Mouse (Mus musculus): ENCODE results near the gene Hoxd4. TPM values are rescaled to one million over a fixed set of nuclear protein-coding genes. Genes with fewer than 3 reads are reported as not detected.

Hoxd4 gene
- total RNA-seq, 2 experiments from 2014 or later, result not detected

GRCm38 (mm10) chr2:74672481-74673362 is 39.0 kb upstream of the Hoxd4 start:
- Histone ChIP-seq H3K27ac (no peak overlapping the region), H3K4me3 (no peak overlapping the region)
- intact Hi-C loops (cut with DNase I), result no loop called here
- peak; percentile 61 for TF ChIP-seq CTCF (IDR thresholded peaks at IDR 0.05)
- no peak for DNase-seq (ENCODE audit: extremely low spot score in 1 of 2, low spot score in 2 of 2)

- intact Hi-C loops (cut with DNase I), result no loop called here
- no peak for TF ChIP-seq CTCF (IDR thresholded peaks at IDR 0.05)
- no peak for DNase-seq (ENCODE audit: extremely low spot score in 1 of 2, low spot score in 2 of 2)
Observed at GRCm38 (mm10) chr2:74673835-74674425, 37.8 kb upstream of the Hoxd4 start.

DNA sequence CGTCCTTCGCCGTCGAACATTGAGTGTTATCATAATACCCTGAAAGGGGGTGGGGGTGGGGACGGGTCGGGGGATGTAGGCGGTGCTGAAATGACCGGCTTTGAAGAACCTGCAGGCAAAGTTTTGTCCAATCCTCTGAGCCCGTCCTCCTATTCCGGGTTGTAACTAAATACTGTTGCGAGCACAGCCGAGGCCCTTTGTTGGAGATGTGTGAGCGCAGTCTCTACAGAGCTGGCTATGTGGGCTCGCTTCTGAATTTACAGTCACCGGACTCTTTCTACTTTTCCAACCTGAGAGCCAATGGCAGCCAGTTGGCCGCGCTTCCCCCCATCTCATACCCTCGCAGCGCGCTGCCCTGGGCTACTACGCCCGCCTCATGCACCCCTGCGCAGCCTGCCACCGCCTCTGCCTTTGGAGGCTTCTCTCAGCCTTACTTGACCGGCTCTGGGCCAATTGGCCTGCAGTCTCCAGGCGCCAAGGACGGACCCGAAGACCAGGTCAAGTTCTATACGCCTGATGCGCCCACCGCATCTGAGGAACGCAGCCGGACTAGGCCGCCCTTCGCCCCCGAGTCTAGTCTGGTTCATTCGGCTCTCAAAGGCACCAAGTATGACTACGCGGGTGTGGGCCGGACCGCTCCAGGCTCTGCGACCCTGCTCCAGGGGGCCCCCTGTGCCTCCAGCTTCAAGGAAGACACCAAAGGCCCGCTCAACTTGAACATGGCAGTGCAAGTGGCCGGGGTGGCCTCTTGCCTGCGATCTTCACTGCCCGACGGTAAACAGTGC is 36.7 kb upstream of the Hoxd4 start, which contains the start of gene Hoxd12:
Gene Hoxd12 (plus strand): TSS at position 133 of the 785 bp plus-strand sequence.
- intact Hi-C loops (cut with DNase I), result no loop called here
- TF ChIP-seq CTCF (IDR thresholded peaks at IDR 0.05), result no peak
- DNase-seq (ENCODE audit: extremely low spot score in 1 of 2, low spot score in 2 of 2), result no peak
- no peak within 1 kb of the TSS for H3K27ac ChIP-seq
- no peak within 1 kb of the TSS for H3K4me3 ChIP-seq

More at GRCm38 (mm10) chr2:74673835-74674425, 37.8 kb upstream of the Hoxd4 start:
- no peak overlapping the region for H3K4me3 ChIP-seq
- no peak overlapping the region for H3K27ac ChIP-seq

- DNase-seq (ENCODE audit: extremely low spot score in 1 of 2, low spot score in 2 of 2), result no peak
- no peak overlapping the region for H3K4me3 ChIP-seq
- intact Hi-C loops (cut with DNase I), result no loop called here
- H3K27ac ChIP-seq, result no peak overlapping the region
- no peak for TF ChIP-seq CTCF (IDR thresholded peaks at IDR 0.05)
Observed at GRCm38 (mm10) chr2:74675666-74676282, 36.0 kb upstream of the Hoxd4 start.

DNA sequence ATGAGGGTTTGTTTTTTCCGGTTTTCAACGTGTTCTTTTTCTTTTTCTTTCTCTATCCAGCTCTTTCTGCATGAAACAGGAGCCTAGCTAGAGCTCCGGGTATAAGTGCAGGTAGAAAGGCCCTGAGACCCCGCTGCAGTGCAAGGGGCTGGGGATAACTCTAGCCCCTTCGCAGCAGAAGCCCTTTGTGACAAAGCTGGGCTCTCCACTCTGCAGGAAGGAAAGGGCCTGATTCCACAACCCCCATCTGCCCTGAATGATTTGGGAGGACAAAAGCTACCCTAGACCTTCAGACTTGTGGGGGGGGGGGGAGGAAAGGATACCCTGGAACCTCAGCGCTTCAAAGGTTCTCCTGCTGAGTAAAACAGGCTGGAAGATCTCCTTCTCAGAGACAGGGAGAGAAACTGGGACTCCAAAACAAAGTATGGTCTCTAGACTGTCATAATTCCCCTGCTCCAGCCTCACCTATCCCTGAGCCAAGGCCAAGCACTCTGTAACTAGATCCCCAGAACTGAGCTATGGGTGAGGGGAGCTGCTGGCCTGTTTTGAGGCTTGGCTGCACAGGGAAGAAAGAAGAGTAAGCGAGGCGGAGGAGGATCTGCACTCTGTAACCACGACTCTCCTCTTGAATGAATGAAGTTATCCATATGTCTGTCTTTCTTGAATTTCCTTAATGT is 35.2 kb upstream of the Hoxd4 start:
- intact Hi-C loops (cut with DNase I), result no loop called here
- Histone ChIP-seq H3K4me3 (no peak overlapping the region), H3K27ac (no peak overlapping the region)
- no peak for DNase-seq (ENCODE audit: extremely low spot score in 1 of 2, low spot score in 2 of 2)
- TF ChIP-seq CTCF (IDR thresholded peaks at IDR 0.05), result no peak

DNA sequence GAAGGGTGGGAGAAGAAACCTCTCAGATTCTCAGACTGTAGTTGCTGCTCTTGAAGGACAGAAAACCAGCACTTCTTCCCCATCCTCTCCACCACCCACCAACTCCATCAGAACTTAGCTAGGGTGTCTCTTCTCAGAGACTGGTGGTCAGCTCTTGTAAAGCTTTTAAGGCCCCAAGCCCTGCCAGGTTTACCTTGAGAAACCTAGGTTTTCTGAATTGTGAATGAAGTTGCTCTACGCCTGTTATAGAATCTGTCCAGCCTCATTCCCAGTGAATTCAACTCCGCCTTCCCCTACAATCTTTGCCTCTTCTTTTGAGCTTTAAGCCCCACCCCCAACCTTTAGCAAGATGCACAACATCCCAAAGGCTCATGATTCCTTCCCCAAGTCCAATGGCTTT is 34.6 kb upstream of the Hoxd4 start:
- no peak for DNase-seq (ENCODE audit: extremely low spot score in 1 of 2, low spot score in 2 of 2)
- H3K27ac ChIP-seq, result no peak overlapping the region
- TF ChIP-seq CTCF (IDR thresholded peaks at IDR 0.05), result no peak
- no peak overlapping the region for H3K4me3 ChIP-seq
- intact Hi-C loops (cut with DNase I), result no loop called here

DNA sequence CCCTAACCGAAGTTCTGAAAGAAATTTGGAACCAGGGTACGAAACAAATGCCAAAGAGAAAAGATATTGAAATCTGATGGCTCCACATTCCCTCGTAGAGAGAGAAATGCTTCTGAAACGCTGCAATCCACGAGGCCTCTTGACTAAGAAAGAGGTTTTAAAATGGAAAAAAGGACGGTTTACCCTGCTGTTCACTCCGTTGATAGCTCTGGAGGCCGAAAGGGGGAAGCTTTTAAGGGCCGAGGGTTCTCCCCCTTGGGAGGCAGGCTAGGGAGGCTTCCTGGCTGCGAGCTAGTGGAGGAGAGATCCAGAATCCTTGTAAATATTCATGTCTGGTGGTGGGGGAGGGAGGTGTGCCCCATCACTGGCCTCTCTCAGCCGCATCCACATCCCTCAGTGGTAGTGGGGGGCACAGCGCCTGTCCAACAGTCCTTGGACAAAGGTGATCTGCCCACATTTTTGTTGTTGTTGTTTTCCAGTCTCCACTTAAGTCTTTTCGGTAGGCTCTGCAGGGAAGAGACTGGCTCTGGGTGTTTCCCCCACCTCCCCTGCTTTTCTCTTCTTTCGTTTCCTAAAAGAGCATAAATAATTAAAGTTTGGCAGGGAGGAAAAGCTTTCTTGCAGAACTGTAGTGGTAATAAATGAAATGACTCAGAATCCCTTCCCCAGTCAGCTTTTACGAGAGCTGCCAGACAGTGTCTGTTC is 32.7 kb upstream of the Hoxd4 start, which contains the start of gene Hoxd11:
Gene Hoxd11 (plus strand): TSS at position 667 of the 705 bp plus-strand sequence.
- no peak for DNase-seq (ENCODE audit: extremely low spot score in 1 of 2, low spot score in 2 of 2)
- Histone ChIP-seq H3K27ac (no peak within 1 kb of the TSS), H3K4me3 (no peak within 1 kb of the TSS)
- TF ChIP-seq CTCF (IDR thresholded peaks at IDR 0.05), result no peak
- intact Hi-C loops (cut with DNase I), result no loop called here

DNA sequence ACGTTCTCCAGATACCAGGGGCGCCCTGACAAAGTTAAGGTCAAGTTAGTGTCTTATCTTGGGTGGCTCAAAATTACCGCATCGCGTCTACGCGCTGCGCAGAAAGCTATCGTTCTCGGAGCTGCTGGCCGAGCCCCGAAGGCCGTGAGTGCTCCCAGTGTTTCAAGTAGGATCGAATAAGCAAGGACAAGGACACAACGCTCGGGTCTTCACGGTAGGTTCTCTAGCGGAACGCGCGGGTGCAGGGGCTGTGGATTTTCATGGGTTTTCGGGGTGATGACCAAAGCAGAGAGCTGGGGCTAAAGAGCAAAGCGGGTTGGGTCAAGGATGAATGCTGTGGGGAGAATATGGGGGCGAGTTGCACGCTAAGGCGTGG is 32.1 kb upstream of the Hoxd4 start:
- no peak for TF ChIP-seq CTCF (IDR thresholded peaks at IDR 0.05)
- Histone ChIP-seq H3K4me3 (no peak overlapping the region), H3K27ac (no peak overlapping the region)
- intact Hi-C loops (cut with DNase I), result no loop called here
- peak in 1 of 2 experiments; percentile 6 for DNase-seq (ENCODE audit: extremely low spot score in 1 of 2, low spot score in 2 of 2)

GRCm38 (mm10) chr2:74679980-74680379 is 31.7 kb upstream of the Hoxd4 start:
- DNase-seq (ENCODE audit: extremely low spot score in 1 of 2, low spot score in 2 of 2), result no peak
- TF ChIP-seq CTCF (IDR thresholded peaks at IDR 0.05), result no peak
- intact Hi-C loops (cut with DNase I), result no loop called here
- Histone ChIP-seq H3K4me3 (no peak overlapping the region), H3K27ac (no peak overlapping the region)

DNA sequence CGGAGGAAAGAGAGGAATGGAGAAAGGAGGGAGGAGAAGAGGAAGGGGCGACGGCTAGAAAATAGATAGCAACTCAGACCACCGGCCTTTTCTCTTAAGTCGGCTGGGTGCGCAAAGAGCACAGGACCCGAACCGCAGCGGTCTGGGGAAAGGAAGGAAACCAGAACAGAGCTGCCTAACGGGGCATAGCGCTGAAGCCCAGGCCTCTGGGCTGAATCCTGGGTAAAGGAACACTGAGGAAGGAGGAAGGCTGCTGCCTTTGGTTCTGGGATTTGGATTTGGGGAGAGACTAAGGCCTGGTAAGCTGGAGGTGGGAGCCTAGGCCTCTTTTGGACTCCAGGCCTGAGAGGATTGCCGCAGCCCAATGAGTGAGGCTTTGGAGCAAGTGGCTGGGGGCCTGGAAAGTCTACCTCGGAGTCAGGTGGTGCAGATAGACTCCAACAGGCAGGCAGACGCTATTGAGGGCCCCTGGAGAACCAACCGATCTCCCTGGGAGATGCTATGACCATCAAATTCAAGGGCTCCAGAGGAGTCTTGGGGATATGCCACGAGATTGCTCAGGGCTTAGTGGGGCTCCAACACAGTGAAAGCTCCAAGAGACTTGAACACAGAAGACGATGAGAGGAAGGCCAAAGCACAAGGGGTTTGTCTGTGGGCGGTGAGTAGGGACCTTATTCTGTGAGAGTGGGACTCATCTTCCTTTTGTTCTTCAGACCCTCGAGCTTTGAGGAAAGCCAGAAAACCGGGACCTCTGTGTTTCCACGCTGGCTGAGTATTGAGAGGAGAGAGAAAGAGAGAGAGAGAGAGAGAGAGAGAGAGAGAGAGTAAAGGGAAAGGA is 30.9 kb upstream of the Hoxd4 start:
- TF ChIP-seq CTCF (IDR thresholded peaks at IDR 0.05), result no peak
- Histone ChIP-seq H3K4me3 (no peak overlapping the region), H3K27ac (no peak overlapping the region)
- intact Hi-C loops (cut with DNase I), result no loop called here
- DNase-seq (ENCODE audit: extremely low spot score in 1 of 2, low spot score in 2 of 2), result no peak

Data from left cerebral cortex, adult 2 months (tissue).